Mouse (Mus musculus) retina, embryonic 14.5 days (tissue): Measurements from ENCODE around the gene Klhdc2.

Source experiments
- DNase-seq: peaks from one replicate; pipeline ENCODE4 v3.0.0-alpha.2; 2015; ENCODE audit warnings: low spot score

Klhdc2 gene

GRCm38 (mm10) chr12:69296511-69297410 lies at the start of gene Klhdc2:
Klhdc2 (plus strand) TSS chr12:69296681.
- DNase-seq, result peak; percentile 93

- no peak for DNase-seq
Measured at GRCm38 (mm10) chr12:69249766-69250165, 46.7 kb upstream of the Klhdc2 start.

DNA sequence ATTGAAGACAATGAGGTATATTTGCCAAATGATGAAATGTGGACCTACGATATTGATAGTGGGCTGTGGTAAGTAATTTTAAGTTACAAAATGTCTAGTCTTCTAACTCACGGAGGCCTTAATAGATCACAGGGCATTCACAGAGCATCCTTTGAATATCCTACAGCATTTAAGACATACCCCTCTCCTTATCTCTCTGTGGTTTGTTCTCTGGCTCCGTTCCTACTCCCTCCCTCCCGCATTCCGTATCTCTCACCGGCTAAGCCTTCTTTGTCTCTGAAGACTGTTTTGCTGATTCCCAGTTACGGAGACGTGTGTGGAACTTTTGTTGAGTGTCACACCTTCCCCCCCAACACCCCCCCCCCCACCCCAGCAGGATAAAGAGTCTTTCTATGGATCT lies 45.7 kb upstream of the Klhdc2 start:
- DNase-seq, result no peak

DNA sequence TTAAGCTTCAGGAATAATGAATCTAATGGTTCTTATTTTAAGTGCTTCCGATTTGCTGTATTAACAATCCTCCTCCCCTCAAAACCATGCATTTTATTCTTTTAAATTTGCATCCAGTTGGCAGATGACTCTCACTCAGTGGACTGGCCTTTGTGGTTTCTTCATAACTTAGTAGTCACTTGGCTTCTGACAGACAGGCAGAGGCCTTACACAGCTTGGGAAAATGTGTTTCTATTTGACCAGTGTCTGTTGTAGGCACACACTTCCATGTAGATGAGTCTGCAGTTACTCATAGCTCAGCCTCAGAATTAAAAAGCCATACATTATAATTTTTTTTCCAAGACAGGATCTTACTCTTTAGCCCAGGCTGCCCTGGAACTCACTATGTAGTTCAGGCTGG lies 42.7 kb upstream of the Klhdc2 start:
- DNase-seq, result no peak

DNA sequence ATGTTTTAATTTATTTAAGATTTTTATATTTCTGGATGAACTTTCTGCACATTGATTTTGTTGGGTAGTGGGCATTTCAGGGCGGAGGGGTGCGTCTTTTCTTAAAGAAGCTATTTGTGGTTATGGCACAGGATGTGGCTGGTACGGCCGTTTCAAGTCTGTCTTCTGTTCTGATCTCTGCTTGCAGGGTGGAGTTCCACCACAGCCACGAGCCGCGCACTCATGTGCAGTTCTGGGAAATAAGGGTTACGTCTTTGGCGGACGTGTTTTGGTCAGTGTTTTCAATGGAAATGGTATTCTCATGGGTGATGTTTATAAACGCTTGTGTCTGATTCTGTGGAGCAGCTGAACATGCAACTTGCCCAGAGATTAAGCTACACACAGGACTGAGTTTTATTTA lies 38.6 kb upstream of the Klhdc2 start:
- DNase-seq, result no peak

DNA sequence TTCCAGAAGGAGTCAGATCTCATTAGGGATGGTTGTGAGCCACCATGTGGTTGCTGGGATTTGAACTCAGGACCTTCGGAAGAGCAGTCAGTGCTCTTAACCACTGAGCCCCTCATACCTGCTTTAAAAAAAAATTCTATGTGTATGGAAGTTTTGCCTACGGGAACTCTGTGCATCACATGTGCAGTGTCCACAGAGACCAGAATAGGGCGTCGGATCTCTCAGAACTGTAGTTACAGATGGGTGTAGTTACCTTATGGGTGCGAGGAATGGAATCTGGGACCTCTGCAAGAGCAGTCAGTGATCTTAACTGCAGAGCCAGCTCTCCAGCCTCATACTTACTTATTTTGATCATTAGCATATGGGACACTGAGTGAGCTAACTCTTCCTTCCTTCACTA lies 34.2 kb upstream of the Klhdc2 start:
- DNase-seq, result no peak

DNA sequence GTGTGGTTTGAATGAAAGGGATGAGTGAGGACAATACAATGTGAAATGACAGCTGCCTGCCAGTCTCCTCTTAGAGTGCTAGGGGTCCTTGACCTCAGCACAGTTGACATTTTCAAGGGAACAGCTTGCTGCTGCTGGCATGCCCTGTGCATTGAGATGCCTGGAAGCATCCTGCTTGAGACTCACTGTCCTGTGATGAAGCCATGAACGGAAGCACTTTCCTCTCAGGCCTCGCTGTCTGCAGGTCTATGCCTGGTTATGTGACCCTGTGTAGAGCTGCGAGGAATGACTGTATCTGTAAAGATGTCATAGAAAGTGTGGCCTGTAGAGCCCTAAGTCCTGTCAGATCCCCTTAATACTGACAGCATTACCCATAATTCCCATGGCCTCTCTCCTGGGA lies 31.4 kb upstream of the Klhdc2 start:
- DNase-seq, result peak; percentile 18

GRCm38 (mm10) chr12:69267956-69268632 lies 28.4 kb upstream of the Klhdc2 start:
- DNase-seq, result no peak

DNA sequence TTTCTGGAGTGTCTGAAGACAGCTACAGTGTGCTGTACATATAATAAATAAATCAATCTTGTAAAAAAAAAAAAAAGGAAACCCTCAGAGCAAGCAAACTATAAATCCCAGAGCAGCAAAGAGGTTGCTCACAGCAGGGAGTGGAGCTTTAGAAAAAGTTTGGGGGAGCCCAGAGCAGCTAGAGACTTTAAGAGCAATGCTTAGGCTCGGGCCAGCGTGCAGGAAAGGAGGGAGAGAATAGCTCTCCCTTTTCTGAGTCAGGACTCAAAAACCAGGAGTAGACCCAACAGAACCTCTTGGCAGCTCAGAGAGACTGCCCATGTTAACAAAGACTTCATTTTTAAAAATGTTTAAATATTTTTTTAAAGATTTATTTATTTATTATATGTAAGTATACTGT lies 27.5 kb upstream of the Klhdc2 start:
- DNase-seq, result no peak

GRCm38 (mm10) chr12:69279931-69280469 lies 16.5 kb upstream of the Klhdc2 start:
- DNase-seq, result no peak

DNA sequence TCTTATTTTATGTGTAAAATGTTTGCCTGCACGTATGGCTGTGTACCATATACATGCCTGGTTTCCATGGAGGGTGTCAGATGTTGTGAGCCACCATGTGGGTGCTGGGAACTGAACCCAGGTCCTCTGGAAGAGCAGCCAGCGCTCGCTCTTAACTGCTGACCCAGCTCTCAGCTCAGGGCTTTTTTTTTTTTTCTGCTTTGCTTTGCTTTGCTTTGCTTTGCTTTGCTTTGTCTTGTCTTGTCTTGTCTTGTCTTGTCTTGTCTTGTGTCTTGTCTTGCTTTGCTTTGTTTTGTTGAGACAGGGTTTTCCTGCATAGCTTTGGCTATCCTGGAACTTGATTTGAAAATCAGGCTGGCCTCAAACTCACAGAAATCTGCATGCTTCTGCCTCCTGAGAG lies 15.6 kb upstream of the Klhdc2 start:
- no peak for DNase-seq

DNA sequence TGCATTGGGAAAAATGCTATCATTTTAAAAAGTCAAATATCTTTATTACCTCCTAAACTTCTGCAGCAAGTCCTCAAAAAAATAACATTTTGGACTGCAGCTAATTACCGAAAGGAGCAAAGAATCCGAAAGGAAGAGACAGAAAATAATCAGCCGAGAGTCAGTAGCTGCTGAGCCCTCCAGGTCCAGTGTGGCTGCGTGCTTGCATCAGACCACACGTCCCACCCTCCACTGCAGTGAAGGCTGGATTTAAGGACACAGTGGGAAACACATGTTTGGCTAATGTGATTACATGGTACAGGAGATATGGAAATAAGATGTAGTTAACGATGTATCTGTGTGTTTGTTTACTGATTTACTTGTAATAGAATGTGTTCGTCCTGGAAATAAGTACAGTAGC lies 13.3 kb upstream of the Klhdc2 start:
- DNase-seq, result no peak

- no peak for DNase-seq
Measured at GRCm38 (mm10) chr12:69287535-69287934, 8.9 kb upstream of the Klhdc2 start.

DNA sequence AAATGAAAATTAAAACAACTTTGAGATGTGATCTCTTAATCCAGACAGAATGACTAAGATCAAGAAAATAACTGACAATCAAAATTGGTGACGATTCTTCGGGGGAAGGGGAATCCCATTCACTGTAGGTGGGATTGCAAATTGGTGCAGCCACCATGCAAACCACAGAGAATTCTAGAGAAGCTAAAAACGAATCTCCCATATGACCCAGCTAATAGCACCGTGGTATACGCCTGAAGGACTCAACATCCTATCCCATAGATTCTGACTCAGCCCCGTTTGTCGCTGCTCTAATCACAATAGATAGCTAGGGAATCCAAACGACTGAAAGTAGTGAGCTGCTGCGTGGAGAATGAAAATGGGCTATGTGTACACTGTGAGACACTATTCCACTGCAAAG lies 7.8 kb upstream of the Klhdc2 start:
- no peak for DNase-seq

DNA sequence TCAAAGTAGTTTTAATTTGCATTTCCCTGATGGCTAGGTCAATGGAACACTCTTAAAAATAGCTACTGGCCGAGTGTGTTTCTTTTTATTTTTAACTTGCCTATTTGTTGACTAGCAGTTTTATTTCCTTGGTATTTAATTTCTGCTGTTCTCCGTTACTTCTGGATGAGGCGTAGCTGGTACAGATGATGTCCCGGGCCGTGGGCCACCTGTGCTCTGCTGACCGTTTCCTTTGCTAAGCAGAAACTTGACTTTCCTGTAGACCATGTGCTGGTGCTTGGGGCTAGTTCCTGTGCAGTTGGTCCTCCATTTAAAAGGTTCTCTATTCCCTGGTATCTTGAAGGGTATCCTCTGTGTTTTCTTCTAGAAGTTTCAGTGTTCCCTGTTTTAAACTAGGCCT lies 4.1 kb upstream of the Klhdc2 start:
- no peak for DNase-seq

GRCm38 (mm10) chr12:69293815-69294214 lies 2.7 kb upstream of the Klhdc2 start:
- DNase-seq, result no peak

- no peak for DNase-seq
Measured at GRCm38 (mm10) chr12:69294936-69295335, 1.5 kb upstream of the Klhdc2 start.

- no peak for DNase-seq
Measured at GRCm38 (mm10) chr12:69295651-69296050, 830 bp upstream of the Klhdc2 start.

GRCm38 (mm10) chr12:69297411-69298150 lies 1.1 kb downstream of the Klhdc2 start:
- no peak for DNase-seq

DNA sequence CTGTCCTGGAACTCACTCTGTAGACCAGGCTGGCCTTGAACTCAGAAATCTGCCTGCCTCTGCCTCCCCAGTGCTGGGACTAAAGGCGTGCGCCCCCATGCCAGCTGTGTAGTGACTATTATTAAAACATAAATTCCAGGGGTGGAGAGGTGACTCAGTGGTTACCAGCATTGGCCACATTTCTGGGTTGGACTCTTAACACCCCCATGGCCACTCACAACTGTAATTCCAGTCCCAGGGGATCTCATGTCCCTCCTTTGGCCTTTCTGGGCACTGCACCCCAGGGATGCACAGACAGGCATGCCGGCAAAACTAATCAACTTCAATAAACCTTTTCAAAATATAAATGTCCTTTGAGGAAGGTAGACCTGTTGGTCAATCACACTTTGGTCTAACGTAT lies 1.8 kb downstream of the Klhdc2 start:
- DNase-seq, result no peak

- DNase-seq, result no peak
Measured at GRCm38 (mm10) chr12:69299231-69299630, 2.8 kb downstream of the Klhdc2 start.

- DNase-seq, result no peak
Measured at GRCm38 (mm10) chr12:69299831-69300230, 3.4 kb downstream of the Klhdc2 start.

DNA sequence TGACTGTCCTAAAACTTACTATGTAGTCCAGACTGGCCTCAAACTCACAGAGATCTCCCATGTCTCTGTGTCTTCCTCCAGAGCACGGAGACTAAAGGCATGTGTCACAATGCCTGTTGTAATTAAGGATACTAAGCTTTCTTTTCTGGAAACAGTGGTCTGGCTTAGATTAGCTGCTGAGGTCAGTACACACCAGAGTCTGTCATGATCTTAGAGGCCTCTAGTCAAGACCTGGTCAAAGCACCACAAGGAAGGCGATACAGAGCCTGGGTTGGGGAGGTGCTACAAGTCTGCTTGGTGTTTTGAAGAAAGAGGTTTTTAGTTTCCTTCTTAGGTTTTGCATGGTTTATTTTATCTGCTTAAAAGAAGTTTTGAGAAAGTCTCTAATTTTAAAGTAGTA lies 3.9 kb downstream of the Klhdc2 start:
- no peak for DNase-seq
